Mouse (Mus musculus) retina, postnatal 1 day (tissue): Measurements from ENCODE around the gene Nkd1.

Source experiments
- DNase-seq: peaks from one replicate; pipeline ENCODE4 v3.0.0-alpha.2; 2012

Nkd1 gene

DNA sequence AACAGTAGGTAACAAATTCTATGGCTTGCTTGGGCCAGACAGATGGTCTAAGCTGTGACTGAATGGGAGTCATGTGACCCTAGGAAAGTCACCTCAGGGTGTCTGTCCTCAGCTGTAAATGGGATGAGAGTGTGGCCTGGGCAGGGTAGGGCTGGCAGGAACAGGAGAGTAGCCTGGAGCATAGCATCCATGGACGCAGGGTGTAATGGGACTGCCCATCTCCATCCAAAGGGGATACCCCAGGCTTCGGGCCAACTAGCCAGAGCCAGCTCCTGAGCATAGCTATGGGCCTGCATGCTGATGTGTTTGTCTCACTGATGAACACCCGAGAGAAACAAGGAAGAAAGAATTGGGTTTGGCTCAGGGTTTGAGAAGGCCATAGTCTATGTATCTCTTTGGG lies 103.1 kb downstream of the Nkd1 start:
- DNase-seq = no peak

DNA sequence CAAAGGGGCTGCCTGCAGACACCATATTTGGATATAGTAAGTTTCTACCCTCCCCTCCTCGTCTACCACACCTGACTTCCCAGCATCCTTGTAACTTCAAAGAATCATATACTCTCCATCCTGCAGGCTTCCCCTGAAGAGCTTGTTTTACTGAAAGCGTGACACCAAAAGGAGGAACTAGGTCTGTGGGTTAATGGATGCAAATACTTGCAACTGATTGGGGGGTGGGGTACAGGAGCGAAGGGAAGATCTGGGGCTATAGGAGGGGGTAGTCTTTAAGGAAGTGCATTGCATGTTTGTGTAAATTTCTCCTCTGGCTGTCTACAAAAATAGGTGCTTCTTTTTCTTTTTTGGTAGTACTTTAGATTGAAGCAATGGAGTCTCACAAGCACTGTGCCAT lies 105.3 kb downstream of the Nkd1 start:
- no peak for DNase-seq

DNA sequence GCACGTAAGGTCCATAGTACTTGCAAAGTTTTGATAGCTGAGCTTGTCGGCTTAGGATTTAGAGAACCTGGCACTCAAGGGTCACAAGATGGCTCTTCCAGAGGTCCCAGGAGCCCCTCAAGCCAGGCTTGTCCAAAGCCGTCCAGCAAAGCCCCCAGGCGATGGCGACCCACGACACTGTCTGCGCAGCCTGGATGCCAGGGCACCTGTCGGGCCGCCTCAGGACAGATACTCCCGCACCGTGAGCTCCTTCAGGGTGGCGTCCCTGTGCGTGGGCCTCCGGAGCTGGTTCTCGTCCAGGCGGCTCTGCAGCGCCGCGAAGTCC lies 105.7 kb downstream of the Nkd1 start:
- DNase-seq = no peak

DNA sequence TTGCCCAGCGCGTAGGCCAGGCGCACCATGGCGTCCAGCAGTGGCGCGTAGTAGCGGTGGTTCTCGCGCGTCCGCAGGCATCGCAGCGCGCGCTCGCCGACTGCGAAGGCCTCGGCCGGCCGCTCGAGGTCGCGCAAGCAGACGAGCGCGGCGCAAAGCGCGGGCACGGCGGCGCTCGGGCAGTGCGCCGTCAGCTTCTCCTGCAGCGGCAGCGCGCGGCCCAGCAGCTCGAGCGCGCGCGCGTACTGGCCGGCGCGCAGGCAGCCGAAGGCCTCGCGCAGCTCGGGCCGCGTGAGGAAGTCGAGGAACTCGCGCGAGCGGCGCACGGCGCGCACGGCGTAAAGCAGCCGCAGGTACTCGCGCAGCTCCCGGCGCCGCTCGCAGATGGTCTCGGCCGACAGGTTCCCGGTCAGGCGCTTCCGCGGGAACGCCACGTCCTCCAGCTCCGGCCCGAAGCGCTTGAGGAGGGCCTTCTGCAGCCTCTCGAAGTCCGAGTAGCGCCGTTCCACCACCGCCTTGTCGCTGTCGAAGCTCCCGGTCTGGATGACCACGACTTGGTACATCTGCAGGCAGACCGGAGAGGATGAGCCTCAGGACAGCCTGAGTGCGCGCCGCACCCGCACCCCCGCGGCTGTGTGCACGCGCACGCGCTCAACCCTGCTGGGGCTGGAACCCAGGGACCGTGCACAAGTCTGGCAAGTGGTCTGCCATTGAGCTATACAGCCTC lies 106.3 kb downstream of the Nkd1 start:
- DNase-seq = peak; percentile 94

DNA sequence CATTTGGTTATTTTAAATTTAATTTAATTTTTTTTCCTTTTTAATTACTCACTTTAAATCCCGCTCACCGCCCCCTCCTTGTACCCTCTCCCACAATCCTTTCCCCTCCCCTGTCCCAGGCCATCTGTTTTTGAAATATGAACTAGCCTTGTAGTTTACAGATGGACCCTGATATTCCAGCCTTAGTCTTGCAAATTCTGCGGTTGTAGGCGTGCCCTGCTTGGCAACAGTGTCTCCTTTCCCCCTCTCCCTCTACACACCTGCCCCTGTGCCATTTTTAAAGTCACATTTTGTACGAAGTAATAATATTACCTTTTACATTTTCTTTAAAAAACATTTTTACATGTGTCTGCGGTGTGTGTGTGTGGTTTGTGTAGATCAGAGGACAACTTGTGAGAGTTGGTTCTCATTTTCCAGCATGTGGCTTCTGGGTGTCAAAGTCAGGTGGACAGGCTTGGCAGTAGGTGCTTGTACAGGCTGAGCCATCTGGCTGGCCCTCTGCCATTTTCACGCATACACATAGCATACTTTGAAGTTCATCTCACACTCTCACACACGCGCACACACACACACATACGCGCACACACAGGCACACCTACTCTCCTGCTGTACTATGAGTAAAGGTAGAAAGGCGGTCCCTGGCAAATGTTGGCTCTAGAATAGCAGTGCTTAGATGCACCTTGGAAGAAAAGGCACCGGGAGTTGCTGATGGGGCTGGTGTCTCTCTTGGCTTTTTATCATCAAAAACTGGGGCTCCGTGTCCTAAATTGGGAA lies 107.0 kb downstream of the Nkd1 start:
- no peak for DNase-seq

DNA sequence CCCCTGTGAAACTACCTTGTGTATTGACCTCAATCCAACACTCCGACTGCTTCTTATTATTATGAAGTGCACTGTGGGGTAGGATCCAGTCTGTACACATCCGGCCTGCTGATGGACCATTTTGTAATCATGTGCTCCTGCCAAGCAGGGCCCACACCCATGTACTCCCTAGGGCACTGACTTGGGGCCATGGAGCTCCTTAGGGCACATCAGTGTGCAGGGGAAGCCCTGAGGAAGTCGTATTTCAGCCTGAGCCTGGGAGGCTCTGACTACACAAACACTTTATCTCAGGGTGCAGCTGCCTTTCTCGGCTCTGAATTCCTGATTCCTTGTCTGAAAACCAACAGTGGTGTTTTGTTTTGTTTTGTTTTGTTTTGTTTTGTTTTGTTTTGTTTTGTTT lies 109.1 kb downstream of the Nkd1 start:
- DNase-seq = no peak

DNA sequence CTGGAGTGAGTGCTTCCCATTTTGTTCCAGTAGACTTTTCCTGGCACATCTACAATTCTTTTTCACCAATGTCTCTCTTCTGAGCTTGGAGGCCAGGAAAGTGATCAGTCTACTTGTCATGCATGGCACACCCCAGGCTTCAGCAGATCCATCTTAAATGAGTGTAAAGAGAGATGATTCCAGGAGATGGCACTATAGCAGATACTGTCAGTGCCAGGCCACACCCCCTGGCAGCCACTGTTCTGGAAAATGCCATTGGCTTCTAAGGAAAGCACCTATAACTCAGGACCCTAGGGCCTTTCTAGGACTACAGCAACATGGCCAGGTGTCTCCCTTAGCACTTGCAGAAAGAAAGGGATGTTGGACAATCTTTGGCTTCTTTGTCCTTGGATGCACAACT lies 109.9 kb downstream of the Nkd1 start:
- DNase-seq = peak; percentile 60

DNA sequence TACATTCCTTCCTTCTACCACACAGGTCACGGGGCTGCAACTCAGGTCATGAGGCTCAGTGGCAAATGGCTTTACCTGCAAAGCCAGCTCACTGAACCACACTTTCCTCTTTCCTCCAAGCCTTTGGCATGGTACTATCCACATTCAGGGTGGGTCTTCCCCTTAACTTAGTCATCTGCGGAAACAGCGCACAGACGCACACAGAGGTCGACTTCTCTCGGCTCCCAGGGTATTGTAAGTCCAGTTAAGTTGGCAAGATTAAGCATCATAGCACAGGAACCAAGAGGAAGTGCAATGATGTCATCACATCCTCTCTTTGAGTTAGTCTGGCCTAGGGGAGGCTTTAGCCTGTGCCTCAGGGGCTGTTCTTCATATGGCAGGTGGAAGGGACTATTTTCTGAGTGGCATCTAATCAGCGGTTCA lies 112.2 kb downstream of the Nkd1 start:
- no peak for DNase-seq

DNA sequence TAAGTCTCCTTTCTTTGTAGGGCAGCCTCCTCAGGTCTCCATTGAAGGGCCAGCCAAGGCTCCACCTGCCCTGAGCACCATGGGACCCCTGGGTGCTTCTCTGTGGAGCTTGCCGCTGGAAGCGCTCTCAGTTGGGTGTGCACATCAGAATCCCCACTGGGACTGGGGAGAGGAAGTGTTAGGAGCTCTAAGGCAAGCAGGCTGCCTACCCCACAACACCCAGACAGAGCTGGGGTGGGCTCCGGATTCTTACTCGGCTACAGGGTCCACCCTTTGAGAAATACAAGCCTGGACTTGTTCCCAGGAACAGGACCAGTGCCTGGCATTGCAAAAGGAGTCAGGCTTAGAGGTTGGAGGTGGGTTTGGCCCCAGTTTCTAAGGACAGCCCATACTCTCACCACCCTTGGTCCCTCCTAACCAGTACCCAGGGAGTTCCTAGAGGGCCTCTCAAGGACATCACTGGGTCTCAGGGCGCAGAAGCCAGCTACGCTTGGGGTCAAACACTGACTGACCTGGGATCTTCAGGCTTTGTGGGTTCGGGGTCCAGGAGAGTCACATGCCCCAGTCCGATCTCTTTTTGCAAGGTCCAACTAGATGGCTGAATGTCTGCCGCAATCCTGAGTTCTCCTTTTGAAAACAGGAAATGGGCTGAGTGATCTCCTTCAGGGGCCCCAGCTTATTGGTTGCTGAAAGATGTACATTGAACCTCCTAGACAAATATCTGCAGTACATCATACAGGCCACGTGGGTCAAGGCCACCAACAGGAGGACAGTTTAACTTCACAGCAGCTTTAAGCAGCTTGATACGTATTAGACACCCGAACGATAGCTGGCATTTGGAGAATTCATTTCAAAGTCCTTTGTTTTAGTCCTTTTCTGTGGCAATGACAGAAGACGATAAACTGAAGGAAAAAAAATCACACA lies 114.6 kb downstream of the Nkd1 start, which contains the start of gene Snx20:
Gene Snx20 (minus strand): TSS at position 655 of the 924 bp plus-strand sequence.
- DNase-seq = no peak

DNA sequence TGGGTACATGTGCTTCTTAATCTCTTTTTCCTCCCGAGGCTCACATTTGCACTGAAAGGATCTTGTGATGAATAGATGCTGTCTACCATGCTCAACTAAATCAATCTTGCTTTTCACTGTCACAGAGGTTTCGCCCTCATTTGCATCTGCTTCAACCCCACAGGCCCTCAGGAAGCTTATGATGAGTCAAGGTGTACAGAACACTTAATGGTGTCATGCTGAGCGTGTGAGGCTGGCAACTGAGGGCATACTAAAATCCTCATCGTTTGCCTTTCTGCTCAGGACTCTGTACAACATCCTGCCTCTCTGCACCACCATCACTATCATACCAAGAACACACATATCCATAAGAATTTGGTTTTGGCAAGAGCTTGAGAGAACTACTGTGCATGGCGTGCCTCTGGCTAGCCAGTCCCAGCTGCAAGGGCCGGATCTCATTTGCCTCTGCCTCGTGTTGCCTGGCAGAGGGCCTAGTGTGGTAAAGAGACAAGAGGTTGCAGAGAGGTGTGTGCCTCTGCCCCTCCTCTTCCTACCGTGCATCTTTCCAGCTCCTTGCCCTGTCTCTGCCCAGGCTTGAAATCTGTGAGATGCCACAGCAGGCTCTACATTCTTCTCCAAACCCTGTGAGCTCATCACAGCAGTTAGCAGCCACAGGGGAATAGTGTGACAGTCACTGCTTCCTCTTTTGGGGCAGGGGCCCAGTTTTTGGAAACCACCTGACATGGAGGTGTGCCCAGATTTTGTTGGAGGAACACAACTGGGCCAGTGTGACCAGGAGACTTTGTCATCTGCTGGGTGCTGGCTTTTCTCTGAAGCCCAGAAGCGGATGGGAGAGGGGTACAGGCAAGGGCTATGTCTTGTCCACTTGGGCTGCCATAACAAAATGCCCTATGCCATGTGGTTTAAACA lies 116.2 kb downstream of the Nkd1 start:
- DNase-seq = no peak

DNA sequence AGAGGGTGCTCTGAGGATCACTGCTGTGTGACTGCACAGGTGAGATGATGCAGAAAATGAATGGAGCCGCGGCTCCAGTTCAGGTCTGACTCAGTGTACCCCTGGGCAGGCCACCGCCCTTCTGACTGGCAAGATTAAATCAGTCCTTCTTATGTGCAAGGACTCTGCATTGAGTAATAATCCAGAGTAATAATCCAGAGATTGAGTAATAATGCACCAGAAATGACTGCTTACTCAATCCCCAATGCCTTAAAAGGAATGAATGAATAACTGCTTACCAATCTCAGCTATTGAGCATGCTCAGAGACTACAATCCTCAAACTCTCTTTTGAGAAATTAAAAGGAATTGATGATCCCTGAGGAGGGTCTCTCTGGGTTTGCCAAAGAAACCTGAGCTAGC lies 117.8 kb downstream of the Nkd1 start:
- DNase-seq = no peak

DNA sequence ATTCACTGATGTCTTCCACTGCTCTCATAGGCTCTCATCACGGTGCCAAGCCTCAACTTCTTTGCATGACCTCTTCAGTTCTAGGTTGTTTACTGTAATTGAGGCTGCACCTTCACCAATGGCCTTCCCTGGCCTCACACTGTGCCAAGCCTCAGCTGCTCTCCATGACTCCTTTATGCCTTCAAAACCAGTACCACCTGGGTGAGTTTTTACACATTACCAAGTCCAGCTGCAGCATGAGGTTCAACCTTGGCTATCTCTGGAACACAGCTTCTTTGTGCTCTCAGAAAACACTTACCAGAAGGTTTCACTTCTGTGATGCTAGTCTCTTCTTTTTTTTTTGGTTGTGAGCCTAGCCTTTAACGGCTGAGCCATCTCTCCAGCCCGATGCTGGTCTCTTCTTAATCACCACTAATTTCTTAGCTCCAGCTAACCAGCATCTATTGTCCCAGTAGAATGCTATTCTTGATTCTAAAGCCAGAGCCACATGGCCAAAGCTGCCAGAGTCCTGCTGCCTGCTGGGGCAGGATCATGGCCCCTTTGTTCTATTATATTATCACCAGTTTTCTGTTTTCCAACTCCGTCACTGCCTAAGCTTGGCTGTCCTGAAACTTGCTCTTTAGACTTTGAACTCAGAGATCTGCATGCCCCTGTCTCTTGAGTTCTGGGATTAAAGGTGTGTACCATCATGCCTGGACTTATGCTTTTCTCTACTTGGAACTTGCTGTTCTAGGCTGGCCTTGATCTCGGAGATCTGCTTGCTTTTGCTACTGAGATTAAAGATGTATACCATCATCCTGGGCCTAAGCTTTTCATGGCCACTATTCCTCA lies 121.8 kb downstream of the Nkd1 start:
- no peak for DNase-seq
